Mouse (Mus musculus) cerebellum, postnatal 36 days (tissue): Measurements from ENCODE around the gene Arid1b.
A peak's percentile ranks its signal among the peaks of the same experiment; 100 is the strongest.

Experiments used
- DNase-seq, 2 experiments: peaks; one replicate each; pipeline ENCODE4 v3.0.0; 2021 to 2022; ENCODE audit warnings: mixed read lengths in 2 of 2

Arid1b gene

DNA sequence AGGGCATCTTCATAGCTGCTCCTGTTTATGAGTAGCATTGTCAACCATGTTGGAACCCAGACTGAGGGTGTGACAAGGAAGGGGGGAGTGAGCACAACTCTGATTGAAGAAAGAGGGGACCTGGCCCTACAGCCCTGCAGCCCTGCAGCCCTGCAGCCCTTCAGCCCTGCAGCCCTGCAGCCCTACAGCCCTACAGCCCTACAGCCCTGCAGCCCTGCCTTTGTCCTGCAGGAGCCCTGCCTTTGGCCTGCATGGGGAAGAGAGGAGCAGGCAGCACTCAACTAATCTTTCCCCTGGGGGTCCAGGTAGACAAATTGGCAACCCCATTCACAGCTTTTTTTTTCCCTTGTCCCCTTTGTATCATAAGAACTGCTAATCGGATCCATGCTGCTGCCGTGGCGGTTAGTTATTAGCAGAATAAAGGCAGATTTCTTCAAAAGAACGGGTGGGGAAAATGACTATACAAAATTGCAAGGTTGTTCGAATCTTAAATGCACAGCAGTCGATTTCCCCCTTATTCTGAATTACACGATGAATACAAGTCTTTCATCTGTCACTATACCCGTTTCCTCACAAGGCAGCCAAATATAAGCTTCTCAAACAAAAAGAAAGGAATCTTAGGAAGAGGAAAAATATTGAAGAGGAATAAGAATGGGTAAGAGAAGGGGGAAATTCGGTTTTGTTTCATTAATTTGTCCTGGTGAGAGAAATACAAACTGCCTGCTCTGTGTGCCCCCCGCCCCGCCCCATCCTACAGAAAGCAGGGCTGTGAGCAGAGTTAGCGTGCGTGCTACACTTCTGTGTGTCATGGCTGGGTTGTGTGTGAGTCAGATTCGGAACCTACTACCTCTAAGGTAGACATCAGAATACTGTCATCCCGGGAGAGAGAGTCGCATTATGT, 260.8 kb downstream of the Arid1b start:
- no peak for DNase-seq

DNA sequence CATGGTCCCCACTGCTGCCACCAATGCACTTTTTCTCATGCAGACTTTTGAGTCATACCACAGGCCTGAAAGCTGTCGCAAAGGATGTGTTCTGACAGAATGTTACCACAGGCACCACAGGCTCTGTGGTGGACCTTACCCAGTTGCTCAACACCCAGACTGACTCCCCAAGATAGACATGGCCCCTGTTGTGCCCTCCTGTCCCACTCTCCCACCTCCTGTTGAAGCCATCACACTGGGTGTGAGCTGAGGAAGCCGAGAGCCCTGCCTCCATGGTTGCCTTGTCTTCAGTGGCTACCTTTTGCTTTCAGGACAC, 261.4 kb downstream of the Arid1b start:
- no peak for DNase-seq

DNA sequence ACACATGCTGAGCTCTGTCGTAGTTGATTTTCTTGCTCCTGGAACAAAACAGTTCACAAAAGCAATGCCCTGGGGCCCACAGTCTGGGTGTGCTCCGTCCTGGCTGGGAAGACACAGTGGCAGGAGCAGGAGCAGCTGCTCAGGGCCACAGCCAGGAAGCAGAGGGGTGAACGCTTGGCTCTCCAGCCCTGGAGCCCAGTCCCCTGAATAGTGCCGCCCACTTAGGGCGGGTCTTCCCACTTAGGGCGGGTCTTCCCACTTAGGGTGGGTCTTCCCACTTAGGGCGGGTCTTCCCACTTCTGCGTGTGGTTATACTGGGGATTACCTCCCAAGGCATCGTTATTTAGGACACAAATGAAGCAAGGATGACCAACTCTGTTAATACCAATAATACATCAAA, 264.8 kb downstream of the Arid1b start:
- DNase-seq: no peak

DNA sequence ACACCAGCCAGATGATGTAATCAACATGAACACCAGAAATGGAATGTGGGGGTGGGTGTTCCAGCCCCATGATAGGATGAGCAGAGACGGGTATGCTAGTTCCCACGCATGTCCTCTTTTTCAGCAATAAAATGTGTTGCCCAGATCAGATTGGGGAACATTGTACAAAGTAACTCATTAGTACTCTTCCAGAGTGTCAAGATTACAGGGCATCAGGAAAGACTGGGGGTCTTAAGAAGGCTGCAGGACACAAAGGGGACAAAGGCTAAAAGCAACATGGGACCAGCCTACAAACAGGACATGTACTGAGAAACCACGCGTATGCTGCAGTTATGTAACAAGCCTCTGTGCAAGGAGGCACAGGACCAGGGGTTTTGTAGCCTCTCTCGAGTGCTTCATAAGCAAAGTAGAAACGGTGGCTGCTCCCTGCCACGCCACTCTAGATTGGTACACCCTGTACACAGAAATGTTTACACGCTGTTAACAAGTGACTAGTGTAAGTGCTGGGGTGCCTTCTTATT, 267.1 kb downstream of the Arid1b start:
- no peak for DNase-seq

DNA sequence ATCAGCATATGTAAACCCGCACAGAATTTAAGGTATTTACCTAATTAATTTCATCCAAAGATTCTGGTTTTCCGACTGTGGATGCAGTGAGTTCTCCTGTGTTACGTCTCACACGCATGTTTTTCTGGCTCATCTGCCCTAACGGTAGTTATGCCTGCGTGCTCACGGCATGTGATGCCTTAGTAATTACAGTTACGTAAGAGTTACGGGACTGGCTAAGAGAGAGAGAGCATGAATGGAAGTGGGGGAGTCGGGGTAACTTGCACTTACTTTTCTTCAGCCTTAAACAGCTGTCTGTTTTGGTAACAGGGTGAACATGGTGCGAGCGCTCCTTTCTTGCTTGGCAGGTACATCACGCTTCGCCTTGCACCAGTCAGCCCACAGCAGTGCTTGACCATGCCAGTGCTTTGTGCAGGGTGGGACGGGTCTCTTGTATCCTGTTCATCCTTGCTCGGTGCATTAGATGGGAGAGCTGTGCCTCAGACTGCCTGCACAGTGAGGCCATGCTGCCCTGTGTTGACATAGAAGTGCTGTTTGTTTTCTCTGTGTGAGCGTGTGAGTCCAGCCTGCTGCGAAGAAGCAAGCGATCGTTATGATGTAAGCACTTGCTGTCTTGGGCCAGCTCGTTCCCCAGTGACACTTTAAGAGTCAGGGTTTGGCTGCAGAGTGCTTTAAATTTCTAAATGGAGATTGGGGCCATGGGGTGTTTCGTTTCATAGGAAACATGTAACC, 267.9 kb downstream of the Arid1b start:
- DNase-seq: no peak

DNA sequence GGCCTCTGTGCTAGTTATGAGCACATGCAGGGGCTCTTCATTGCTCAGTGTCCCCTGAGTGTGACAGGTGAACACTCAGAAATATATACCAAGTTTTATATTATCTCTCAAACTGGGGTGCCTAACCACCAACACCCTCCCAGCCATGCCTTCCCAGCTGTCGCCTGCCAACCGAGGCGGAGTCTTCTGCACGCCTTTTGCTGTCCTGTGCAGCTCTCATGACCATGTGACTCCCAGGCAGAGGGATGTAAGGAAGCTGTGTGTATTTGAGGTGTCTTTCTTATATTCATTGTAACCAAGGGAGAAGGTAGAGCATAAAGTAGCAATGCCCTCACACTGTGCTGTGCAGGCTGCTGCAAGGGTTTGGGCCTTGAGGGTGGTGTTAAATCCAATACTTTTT, 268.7 kb downstream of the Arid1b start:
- DNase-seq: no peak

DNA sequence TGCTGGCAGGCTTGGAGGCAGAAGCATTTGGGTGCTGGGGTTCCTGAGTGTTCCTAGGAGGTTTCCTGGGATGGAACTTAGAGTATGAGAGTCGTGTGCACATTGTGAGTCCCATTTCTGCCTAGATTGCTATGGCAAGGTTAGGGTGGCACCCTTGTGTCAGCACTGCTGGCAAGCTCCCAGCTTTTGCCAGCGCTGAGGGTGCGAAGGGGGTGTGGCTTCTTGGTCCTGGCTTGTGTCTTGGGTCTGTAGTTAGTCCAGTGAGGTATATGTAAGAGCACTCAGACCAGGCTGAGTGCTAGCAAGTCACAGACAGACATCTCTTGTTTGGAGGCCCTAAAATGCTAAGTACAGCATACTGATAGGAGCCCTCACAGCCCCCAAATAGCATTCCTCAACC, 270.7 kb downstream of the Arid1b start:
- DNase-seq: no peak

DNA sequence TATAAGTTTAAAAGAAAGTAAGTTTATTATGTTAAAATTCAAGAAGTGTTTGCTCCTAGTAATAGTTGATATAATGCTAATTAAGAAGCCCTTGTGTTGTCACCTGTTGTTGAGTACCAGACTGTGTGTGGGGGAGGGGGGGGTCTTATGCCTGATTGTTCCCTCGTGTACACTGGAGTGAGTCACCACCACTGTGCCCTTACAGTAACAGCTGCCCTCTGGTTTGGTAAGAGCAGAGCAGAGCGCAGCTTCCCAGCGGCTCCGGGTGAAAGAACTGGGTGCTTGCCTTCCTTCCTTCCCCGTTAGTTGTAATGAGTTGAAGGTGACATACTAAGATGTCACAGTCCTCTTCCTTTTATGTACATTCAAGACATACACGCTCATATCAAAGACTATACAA, 271.5 kb downstream of the Arid1b start:
- DNase-seq: no peak

DNA sequence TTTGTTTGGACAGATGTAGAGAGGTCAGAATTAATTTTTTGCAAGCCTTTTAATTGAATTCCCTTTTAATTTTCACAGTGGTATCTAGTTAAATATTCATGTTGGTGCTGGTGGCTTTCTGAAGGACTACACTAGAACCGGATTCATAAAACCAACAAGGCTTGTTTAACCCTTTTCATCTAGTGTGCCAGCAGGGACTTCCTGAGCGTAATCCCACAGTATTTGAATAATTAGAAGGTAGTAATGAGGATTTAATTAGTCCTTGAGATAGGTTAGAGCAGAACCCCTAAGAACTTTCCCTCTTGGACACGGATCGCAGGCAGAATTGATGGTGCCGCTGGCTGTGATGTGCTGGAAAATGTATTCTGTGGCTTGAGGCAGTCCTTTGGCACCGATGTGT, 273.6 kb downstream of the Arid1b start:
- no peak for DNase-seq

DNA sequence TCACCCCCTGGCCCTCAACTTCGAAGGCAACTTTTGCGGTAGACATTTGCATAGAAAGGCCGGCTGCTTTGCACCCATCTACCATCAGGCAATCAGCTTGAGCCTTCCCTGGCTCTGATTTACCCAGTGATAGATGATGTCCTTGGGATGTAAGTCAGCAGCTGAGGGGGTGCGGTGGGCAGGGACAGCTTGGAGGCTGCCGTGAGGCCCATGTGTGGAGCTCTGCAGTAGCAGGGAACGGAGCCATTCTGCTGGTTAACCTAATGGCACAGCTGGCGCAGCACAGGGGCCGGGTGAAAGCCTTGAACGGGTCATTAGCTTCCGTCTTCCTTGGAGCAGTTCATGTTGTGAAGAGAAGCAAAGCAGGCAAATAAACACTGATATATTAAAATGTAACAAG, 275.2 kb downstream of the Arid1b start:
- no peak for DNase-seq

DNA sequence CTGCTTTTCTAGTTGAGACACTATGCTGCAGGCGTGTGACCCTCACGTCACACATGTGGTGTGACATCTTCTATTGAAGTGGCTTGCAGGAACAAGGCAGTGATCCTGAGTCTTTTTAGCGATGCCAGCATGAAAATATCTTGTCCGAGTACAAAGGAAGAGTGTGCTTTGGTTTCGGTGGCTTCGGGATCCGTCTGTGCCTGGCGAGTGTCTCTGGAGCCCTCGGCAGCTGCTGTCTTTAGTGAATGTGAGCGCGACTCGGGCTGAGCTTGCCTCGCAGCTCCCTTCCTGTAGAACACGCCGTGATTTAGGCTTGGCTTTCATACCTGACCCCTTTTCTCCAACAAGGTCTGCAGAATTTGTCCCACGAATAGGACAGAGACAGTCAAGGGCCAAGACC, 275.6 kb downstream of the Arid1b start:
- DNase-seq: no peak

DNA sequence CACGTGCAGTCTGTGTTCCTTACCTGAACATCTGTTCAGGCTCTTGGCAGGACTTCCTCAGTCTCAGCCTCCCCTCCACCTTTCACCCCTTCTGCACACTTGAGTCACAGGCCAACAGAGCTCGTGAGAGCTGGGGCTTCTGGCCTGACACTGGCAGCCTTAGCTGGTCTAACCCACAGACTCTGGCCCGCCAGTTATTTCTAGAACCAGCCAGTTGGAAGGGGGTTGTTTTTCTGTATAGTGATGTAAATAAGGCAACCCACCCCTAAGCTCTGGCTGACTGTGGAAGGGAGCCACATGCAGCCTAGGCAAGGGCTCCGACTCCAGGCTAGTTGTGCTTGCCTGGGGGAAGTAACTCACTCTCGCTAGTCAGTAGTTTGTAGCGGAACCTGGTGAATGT, 276.7 kb downstream of the Arid1b start:
- DNase-seq: no peak

DNA sequence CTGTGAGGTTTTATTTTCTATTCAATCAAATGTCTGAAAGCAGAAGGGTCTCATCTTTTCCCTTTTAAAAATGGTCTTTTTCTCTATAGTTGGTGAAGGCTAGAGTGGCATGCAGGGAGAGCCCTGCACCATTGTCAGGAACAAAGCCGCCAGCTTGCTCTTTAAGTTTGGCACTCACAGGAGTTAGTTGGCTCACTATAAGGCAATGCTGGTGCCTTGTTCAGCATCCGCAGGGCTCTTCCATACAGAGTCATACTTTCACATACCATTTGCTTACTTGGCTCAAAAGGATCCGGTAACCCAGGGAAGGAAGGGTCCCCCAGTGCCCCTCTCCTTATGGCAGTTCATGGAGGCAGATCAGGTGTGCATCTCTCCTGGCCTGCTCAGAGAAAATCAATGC, 279.0 kb downstream of the Arid1b start:
- no peak for DNase-seq

DNA sequence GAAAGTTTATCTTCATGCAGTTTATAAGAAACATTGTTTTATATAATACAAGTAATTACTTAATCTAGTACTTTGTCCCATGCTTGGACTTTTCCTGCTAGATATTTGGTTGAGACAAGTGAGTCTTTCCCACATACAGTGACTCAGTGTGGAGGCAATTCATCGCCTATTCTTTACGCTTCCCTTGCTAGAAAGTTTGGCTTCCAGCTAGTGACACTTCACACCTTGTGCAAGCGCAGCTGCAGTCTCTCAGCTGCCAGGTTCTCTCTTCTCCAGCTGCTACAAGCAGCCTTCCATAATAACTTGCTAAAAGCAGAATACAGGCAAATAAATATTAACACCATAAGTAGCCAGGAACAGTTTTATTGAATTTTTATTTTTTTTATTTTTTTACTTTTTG, 279.6 kb downstream of the Arid1b start:
- no peak for DNase-seq

DNA sequence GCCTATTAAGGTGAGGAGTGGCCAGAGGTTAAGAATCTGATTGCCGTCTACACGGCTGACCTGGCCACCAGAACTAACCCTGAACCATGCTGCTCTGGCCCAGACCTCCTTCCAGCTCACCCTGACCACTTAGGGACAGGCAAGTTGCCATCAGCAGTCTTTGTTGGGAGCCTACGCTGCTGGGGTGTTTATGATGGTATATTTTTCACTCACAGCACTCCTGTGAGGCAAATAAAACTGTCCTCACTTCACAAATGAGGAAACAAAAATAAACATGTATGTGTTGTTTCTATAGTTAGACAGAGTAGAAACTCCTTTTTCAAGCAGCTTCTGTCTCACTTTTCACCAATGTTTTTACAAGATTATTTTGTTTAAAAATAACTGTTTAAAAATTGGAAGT, 280.3 kb downstream of the Arid1b start:
- no peak for DNase-seq

DNA sequence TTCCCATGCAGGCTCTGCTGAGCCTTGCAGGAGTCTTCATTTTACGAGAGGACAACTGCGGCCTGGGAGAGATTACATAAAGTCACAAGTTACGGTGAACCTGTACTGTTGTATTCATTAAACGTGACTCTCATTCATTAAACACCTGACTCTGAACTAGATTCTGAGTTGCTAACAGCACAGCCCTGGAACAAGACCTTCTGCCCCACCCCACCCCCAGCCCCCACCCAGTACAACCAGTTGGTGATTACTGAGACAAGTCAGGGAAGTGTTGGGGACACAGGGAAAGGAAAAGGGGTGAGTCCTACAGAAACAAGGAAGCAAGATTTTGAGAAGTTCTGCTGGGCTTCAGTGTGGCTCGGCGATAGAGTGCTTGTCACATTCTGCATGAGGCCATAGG, 281.6 kb downstream of the Arid1b start:
- DNase-seq: no peak

DNA sequence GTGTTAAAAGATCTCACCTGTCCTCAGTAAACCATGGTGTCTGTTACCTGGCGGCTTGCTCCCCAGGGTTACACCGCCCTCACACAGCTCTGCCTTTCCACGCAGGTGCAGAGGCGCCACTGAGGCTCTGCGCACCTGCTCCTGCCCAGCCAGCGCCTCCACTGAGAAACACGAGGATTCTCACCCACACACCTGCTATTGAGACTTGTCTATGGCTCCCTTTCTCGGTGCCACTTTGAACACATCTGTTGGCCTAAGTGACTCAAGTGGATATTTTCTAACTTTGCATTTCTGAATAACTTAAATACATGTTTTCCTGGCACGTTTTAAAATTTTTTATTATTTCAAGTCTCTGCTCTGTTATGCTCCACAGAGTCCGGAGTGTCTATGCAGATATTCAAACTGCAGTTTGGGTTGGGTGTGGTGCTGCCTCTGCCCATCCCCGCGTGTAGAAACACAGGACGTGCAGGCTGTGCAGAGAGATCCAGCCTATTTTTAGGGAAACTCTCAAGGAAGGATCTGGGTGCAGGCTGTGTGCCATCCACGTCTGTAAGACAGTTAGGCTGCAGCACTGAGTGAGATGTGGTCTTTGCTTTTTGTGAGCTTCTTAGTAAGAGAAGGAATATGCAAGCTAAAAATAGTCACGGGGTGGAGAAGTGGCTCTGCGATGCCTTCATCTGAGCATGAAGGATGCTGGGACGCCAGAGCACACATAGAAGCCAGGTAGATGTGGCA, 283.2 kb downstream of the Arid1b start:
- no peak for DNase-seq

DNA sequence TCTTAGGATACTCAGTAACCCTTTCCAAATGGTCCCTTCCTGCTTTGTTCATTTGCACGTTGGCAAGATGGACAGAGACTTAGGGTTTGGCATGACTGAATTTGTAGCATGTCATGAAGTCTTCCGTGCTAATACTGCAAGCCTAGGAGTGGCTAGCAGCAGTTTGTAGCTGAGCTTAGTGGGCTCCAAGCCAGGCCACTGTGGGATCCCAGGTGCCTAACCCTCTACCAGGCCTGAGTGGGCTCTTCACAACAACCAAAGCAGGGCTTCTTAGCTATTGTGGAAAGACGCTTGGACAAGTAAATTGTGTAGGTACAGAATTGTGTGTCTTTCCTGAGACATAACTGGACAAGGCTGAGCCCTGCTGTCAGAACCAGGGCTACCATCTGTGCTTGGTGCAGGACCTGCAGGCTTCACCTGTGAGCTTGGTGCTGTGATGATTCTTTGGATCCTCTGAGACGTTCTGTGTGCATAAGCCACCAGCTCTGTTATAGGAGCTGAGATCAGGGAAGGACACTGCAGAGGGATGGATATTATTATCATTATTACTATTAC, 286.4 kb downstream of the Arid1b start:
- peak; percentile 44 to 48 for DNase-seq

DNA sequence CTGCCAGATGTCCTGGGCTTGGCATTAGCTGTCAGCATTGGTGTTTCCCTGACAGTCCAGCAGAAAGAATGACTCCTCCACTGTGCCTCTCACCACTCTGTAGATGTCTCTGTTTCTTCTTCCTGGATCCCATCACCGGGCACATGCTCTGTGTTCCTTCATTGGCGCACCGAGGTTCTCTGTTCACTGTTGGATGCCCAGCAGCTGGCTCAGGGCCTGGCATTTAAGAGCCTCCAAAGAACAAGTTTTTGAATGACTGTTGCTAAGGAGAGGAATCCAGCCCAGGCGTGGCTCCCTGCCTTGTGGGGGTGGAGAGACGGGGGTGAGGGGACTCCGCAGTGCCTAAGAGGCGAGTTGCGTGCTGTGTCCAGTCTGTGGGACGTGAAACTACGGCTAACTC, 290.7 kb downstream of the Arid1b start:
- DNase-seq: no peak

DNA sequence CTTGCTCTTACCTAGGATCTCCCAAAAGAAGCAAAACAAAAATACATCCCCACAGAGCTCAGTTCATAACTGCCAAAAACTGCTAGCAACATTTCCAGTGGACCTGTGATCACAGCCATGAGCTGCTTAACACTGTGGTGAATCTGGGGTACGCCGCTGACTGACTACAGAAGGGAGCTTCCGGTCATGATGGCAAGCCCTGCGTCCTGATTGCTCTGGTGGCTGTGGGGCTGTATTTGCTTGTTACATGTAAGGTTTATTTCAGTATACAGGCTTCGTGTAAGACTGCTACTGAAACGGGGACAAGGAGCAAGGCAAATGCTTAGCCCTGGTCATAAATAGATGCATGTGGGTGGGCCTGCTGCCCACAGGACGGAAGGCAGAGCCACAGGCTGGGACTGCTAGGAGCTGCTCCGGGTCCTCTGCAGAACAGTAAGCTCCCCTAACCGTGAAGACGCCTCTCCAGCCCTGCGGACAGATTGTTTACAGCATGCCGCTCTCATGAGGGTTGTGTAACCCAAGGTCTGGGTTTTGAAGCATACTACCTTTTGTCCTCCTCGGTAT, 291.8 kb downstream of the Arid1b start:
- peak; percentile 43 to 45 for DNase-seq

DNA sequence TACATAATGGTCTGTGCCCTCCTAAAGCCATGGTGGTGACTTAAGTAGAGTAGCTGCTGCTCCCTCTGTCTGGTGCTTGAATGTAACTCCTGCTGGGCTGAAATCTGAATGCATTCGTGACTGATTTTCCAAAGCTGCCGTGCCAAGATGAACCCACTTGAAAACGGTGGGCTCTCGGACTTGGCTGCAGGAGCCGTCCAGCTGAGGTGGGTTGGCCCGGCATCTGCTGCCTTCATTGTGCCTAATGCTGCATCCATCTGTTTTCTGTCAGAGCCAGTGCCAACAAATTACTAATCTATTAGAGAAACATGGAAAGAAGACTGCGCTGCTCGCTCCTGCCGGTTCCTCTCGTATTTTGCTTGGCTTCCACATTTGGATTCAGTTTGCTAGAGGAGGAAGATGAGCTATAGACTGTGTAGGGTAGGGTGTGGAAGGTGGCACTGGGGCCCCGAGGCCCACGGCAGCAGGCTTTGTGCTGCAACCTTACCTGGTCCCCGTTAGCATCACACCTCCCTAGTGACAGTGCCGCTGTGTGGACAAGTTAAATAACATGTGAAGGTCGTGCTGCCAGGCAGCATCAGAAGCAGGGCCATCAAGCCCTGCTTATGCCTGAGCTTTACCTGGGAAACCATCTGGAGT, 292.6 kb downstream of the Arid1b start:
- peak; percentile 34 to 53 for DNase-seq

DNA sequence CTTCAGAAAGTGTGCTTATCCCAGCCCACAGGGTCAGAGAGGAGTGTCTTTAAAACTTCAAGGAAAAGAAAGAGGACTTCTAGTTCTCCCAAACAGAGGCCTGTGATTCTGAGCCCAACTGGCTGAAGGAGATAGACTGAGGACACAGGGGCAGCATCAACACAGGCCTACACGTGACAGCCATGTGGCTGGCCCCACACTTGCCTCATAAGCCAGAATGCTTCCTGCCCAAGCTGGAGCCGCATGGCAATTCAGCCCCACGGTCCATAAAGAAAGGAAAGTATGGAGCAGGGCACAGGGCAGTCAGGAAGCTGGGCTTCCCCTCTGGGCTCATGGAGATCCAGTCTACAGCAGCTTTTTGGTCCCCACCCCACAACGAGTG, 293.1 kb downstream of the Arid1b start:
- DNase-seq: no peak
